Mouse (Mus musculus) ES-E14 (cell line): ENCODE data around the gene Bdnf. TPM values are rescaled to one million over a fixed set of nuclear protein-coding genes. Genes with fewer than 3 reads are reported as not detected.

ENCODE experiments used
- DNase-seq: peaks from one replicate; pipeline ENCODE4 v3.0.0-alpha.2; 2013; ENCODE audit warnings: low read depth, low spot score
- H3K27ac ChIP-seq: 2 replicates; pipeline ENCODE4 v1.5.1; 2012; ENCODE audit warnings: low read depth, mild to moderate bottlenecking, low read length, moderate library complexity, mixed read lengths; ENCODE audit not compliant: poor library complexity, insufficient read depth, severe bottlenecking
- H3K36me3 ChIP-seq: 2 replicates; pipeline ENCODE4 v1.6.1; 2012; ENCODE audit warnings: mild to moderate bottlenecking, low read length, moderate library complexity, mixed read lengths; ENCODE audit not compliant: control insufficient read depth, poor library complexity, insufficient read depth, severe bottlenecking
- H3K4me1 ChIP-seq, 2 experiments: fragments of 150-350 bp in 1 of 2; sonication (generic) in 1 of 2; 2 replicates each; pipeline ENCODE4 v1.6.1; 2012; ENCODE audit warnings: low read length in 2 of 2, mild to moderate bottlenecking in 1 of 2, mixed read lengths in 1 of 2; ENCODE audit not compliant: control insufficient read depth in 2 of 2, insufficient read depth in 2 of 2, poor library complexity in 1 of 2
- H3K4me3 ChIP-seq, 2 experiments: fragments of 150-350 bp in 1 of 2; sonication (generic) in 1 of 2; 2 replicates each; pipeline ENCODE4 v1.5.1; 2012; ENCODE audit warnings: low read length in 2 of 2, low read depth in 1 of 2, mild to moderate bottlenecking in 1 of 2, mixed read lengths in 1 of 2; ENCODE audit not compliant: insufficient read depth in 1 of 2, poor library complexity in 1 of 2, severe bottlenecking in 1 of 2
- H3K9ac ChIP-seq: 2 replicates; pipeline ENCODE4 v1.6.1; 2012; ENCODE audit warnings: low read depth, mild to moderate bottlenecking, low read length, mixed read lengths; ENCODE audit not compliant: poor library complexity, insufficient read depth, severe bottlenecking
- H3K9me3 ChIP-seq: fragments of 150-350 bp; sonication (generic); 2 replicates; pipeline ENCODE4 v1.6.1; 2012; ENCODE audit warnings: low read depth, mild to moderate bottlenecking, low read length; ENCODE audit not compliant: control insufficient read depth, insufficient read depth
- CHD2 ChIP-seq: IDR thresholded peaks from 2 replicates; pipeline ENCODE4 v1.6.1; 2014; ENCODE audit warnings: mild to moderate bottlenecking, low read depth, low read length, inconsistent platforms
- HCFC1 ChIP-seq: IDR thresholded peaks from 2 replicates; pipeline ENCODE4 v1.6.1; 2012; ENCODE audit warnings: low read length, inconsistent platforms, borderline replicate concordance; ENCODE audit not compliant: insufficient read depth
- MAFK ChIP-seq: IDR thresholded peaks from 2 replicates; pipeline ENCODE4 v1.6.1; 2014; ENCODE audit warnings: mild to moderate bottlenecking, low read depth, low read length, inconsistent platforms; ENCODE audit not compliant: insufficient read depth
- ZC3H11A ChIP-seq: IDR thresholded peaks from 2 replicates; pipeline ENCODE4 v1.6.1; 2012; ENCODE audit warnings: low read depth, mild to moderate bottlenecking, inconsistent platforms, low read length, borderline replicate concordance
- ZNF384 ChIP-seq: IDR thresholded peaks from 2 replicates; pipeline ENCODE4 v1.6.1; 2012; ENCODE audit warnings: low read depth, low read length, inconsistent platforms
- in situ Hi-C, 2 experiments: fragments of 600-800 bp; cut with MboI; formaldehyde crosslinking; loops; one replicate each; pipeline ENCODE4 v1.15.1; 2025; ENCODE audit warnings: low sequenced_read_pairs in 2 of 2, inconsistent platforms in 1 of 2; ENCODE audit not compliant: unreplicated experiment in 2 of 2
- total RNA-seq: library from RNA; depleted of rRNA; stranded (reverse); fragments of 300-350 nt; gene quantifications from 2 replicates; pipeline ENCODE4 v1.2.3, GENCODE M21; 2012

The Bdnf gene
- total RNA-seq, 1 experiment: 5.4 TPM

DNA sequence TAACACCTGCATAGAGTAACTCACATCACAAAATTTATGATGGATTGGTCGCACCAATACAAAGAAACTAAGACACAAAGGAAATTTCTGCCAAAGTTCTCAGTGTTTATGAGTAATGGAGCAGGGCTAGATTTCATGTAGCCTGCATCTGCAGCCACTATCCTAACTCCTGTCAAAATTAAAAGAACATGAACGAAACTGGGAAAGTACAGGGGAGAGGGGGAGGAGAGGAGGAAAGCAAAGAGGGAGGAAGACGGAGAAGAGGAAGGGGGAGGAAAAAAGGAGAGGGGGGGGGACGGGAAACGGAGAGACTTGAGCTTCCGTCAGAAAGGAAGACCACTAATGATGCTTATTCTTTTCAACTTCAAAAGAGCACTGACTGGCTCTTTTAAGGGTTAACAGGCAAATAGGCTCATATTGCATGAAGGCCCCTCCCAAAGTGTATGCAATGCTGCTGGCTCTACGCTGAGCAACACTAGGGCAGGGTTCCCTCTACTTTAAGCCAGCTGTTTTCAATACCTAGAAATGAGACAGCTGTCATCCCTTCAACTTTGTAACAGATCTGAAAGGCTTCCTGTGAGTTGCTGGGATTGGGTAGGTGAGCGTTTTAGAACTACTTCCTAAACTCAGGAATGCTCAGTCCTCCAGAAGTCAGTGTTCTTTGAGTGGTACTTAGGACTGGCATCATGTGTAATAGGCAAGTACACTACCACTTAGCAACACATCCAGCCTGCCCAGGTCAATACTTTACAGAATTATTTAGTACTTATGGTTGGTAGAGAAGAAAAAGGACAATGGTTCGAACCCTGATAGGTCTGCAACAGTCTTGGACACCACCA is 58.9 kb downstream of the Bdnf start:
- no peak for DNase-seq
- Histone ChIP-seq H3K9ac (no peak overlapping the region), H3K36me3 (no peaks in the 10 kb centered on the region), H3K27ac (no peak overlapping the region), H3K9me3 (no peaks in the 10 kb centered on the region), H3K4me1 (no peaks in the 10 kb centered on the region), H3K4me3 (no peak overlapping the region)
- in situ Hi-C loops: no loop called here
- no peak for TF ChIP-seq MAFK
- no peak for TF ChIP-seq HCFC1
- no peak for TF ChIP-seq ZNF384
- TF ChIP-seq CHD2: no peak

DNA sequence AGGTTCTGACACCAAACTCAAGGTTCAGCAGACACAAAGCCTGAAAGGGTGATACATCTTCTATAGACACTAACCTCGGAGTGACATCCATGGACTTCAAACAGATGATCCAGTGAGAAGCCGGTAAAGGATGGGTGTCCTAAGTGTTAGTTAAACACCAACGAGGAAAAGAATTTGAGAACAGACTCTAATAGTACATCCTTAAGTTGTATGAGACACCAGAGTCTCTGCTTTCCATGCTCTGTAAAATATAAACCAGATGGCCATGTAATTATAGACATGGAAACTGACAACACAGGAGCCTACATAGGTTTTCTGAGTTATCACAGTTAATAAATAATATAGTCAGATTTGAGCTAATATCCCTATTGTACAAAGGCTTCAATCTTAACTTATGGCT is 59.7 kb downstream of the Bdnf start:
- Histone ChIP-seq H3K27ac (no peak overlapping the region), H3K4me1 (no peaks in the 10 kb centered on the region), H3K9me3 (no peaks in the 10 kb centered on the region), H3K9ac (no peak overlapping the region), H3K4me3 (no peak overlapping the region), H3K36me3 (no peaks in the 10 kb centered on the region)
- in situ Hi-C loops: no loop called here
- no peak for DNase-seq
- TF ChIP-seq HCFC1: no peak
- no peak for TF ChIP-seq ZNF384
- no peak for TF ChIP-seq CHD2
- TF ChIP-seq MAFK: no peak
- TF ChIP-seq ZC3H11A: no peak

DNA sequence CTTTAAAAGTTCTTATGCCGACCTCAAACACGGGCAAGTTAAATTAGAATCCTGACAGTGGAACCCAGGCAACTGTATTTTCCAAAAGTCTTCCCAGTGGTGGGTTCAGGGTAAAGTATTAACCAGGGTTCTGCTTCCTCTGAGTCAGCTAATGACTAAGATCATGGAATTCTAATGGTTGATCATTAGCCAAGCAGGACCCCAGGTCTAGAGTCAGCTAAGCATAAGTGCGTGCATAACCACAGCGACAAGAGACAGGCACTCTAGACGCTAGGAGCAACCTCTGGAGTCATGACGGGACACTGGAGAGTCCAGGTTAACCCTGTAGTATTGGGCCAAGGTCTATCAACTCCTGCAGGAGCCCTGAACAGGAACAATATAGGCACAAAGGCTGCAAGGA is 60.2 kb downstream of the Bdnf start:
- Histone ChIP-seq H3K27ac (no peak overlapping the region), H3K36me3 (no peaks in the 10 kb centered on the region), H3K4me3 (no peak overlapping the region), H3K9me3 (no peaks in the 10 kb centered on the region), H3K4me1 (no peaks in the 10 kb centered on the region), H3K9ac (no peak overlapping the region)
- no peak for DNase-seq
- TF ChIP-seq HCFC1 (no peak), CHD2 (no peak)
- in situ Hi-C loops: no loop called here

GRCm38 (mm10) chr2:109735347-109735746 is 60.8 kb downstream of the Bdnf start:
- Histone ChIP-seq H3K27ac (no peak overlapping the region), H3K4me1 (no peaks in the 10 kb centered on the region), H3K9ac (no peak overlapping the region), H3K9me3 (no peaks in the 10 kb centered on the region), H3K4me3 (no peak overlapping the region), H3K36me3 (no peaks in the 10 kb centered on the region)
- in situ Hi-C loops: no loop called here
- DNase-seq: no peak
- no peak for TF ChIP-seq HCFC1
- no peak for TF ChIP-seq ZNF384
- TF ChIP-seq ZC3H11A: no peak
- no peak for TF ChIP-seq CHD2
- TF ChIP-seq MAFK: no peak

GRCm38 (mm10) chr2:109736306-109736705 is 61.8 kb downstream of the Bdnf start:
- in situ Hi-C loops: no loop called here
- no peak for DNase-seq
- H3K4me1 ChIP-seq: no peaks in the 10 kb centered on the region
- no peak overlapping the region for H3K4me3 ChIP-seq
- H3K36me3 ChIP-seq: no peaks in the 10 kb centered on the region
- H3K9me3 ChIP-seq: no peaks in the 10 kb centered on the region
- no peak for TF ChIP-seq ZNF384
- no peak for TF ChIP-seq CHD2
- TF ChIP-seq ZC3H11A: no peak
- TF ChIP-seq HCFC1: no peak
- no peak for TF ChIP-seq MAFK
- H3K27ac ChIP-seq: no peak overlapping the region
- H3K9ac ChIP-seq: no peak overlapping the region
